Mouse (Mus musculus) spleen, postnatal 36 days (tissue): ENCODE data around the gene Grhpr.
"Not testable (repeated sequence)": the region's sequence is repeated elsewhere in the genome, so short reads cannot be mapped to it uniquely, and the experiment has no call there.

ENCODE experiments used
- DNase-seq, 2 experiments: peaks; one replicate each; pipeline ENCODE4 v3.0.0; 2022; ENCODE audit warnings: low spot score in 2 of 2, mixed read lengths in 1 of 2

The Grhpr gene

GRCm38 (mm10) chr4:44974331-44974730 lies 6.9 kb upstream of the Grhpr start:
- no peak for DNase-seq

- no peak for DNase-seq
Measured at GRCm38 (mm10) chr4:44976026-44976615, 5.1 kb upstream of the Grhpr start.

GRCm38 (mm10) chr4:44976921-44977710 lies 4.1 kb upstream of the Grhpr start:
- DNase-seq = no peak

GRCm38 (mm10) chr4:44978175-44978574 lies 3.0 kb upstream of the Grhpr start:
- no peak for DNase-seq

GRCm38 (mm10) chr4:44979794-44980338 lies 1.3 kb upstream of the Grhpr start:
- DNase-seq = no peak

GRCm38 (mm10) chr4:44981974-44982287 lies 736 bp downstream of the Grhpr start:
- DNase-seq = no peak

GRCm38 (mm10) chr4:44982440-44983130 lies 1.4 kb downstream of the Grhpr start:
- no peak for DNase-seq

- no peak for DNase-seq
Measured at GRCm38 (mm10) chr4:44983131-44983740, 2.0 kb downstream of the Grhpr start.

- DNase-seq = no peak
Measured at GRCm38 (mm10) chr4:44990560-44990959, 9.4 kb downstream of the Grhpr start.

GRCm38 (mm10) chr4:44992330-44992729 lies 11.1 kb downstream of the Grhpr start:
- not testable (repeated sequence) for DNase-seq

- DNase-seq = not testable (repeated sequence)
Measured at GRCm38 (mm10) chr4:44993179-44993578, 12.0 kb downstream of the Grhpr start.

- DNase-seq = peak in 1 of 2 experiments; percentile 53
Measured at GRCm38 (mm10) chr4:44993847-44994246, 12.7 kb downstream of the Grhpr start.

- DNase-seq = no peak
Measured at GRCm38 (mm10) chr4:44994776-44995175, 13.6 kb downstream of the Grhpr start.

GRCm38 (mm10) chr4:44998071-44998470 lies 16.9 kb downstream of the Grhpr start:
- no peak for DNase-seq

- no peak for DNase-seq
Measured at GRCm38 (mm10) chr4:45000001-45000400, 18.8 kb downstream of the Grhpr start.

- no peak for DNase-seq
Measured at GRCm38 (mm10) chr4:45005452-45005851, 24.3 kb downstream of the Grhpr start.

GRCm38 (mm10) chr4:45010806-45011415 lies 29.7 kb downstream of the Grhpr start:
- DNase-seq = no peak

GRCm38 (mm10) chr4:45011581-45012104 lies 30.4 kb downstream of the Grhpr start:
- DNase-seq = peak; percentile 56 to 67

GRCm38 (mm10) chr4:45012105-45012975 lies 31.1 kb downstream of the Grhpr start, which contains the start of gene Zbtb5:
Gene Zbtb5 (minus strand): TSS chr4:45012412.
- peak; percentile 100 for DNase-seq

GRCm38 (mm10) chr4:45013031-45013431 lies 31.8 kb downstream of the Grhpr start:
- peak; percentile 29 to 41 for DNase-seq
